Mouse (Mus musculus) kidney, embryonic 14.5 days (tissue): Measurements from ENCODE around the gene Zfp385b. TPM values are rescaled to one million over a fixed set of nuclear protein-coding genes. Genes with fewer than 3 reads are reported as not detected.

Experiments
- ATAC-seq: fragments of 200-750 bp; cut with Nextera tagmentation; 2 replicates; pipeline ENCODE4 v1.8.0; 2017; ENCODE audit warnings: moderate number of reproducible peaks, mild to moderate bottlenecking, moderate TSS enrichment, moderate library complexity; ENCODE audit not compliant: low FRiP score, low TSS enrichment
- H3K27ac ChIP-seq: fragments of 300-500 bp; sonication (generic); 2 replicates; pipeline ENCODE4 v1.5.1; 2014; ENCODE audit warnings: low read depth, mild to moderate bottlenecking, low read length, moderate library complexity, mixed read lengths
- H3K27me3 ChIP-seq: fragments of 300-500 bp; sonication (generic); 2 replicates; pipeline ENCODE4 v1.6.1; 2014; ENCODE audit warnings: mild to moderate bottlenecking, low read length; ENCODE audit not compliant: control insufficient read depth, insufficient read depth
- H3K36me3 ChIP-seq: fragments of 300-500 bp; sonication (generic); 2 replicates; pipeline ENCODE4 v1.6.1; 2014; ENCODE audit warnings: low read length, mixed read lengths; ENCODE audit not compliant: control insufficient read depth, insufficient read depth
- H3K4me1 ChIP-seq: fragments of 300-500 bp; sonication (generic); 2 replicates; pipeline ENCODE4 v1.6.1; 2014; ENCODE audit warnings: low read length, mixed read lengths; ENCODE audit not compliant: control insufficient read depth, insufficient read depth
- H3K4me2 ChIP-seq: fragments of 300-500 bp; sonication (generic); replicated peaks from 2 replicates; pipeline ENCODE4 v1.6.1; 2014; ENCODE audit warnings: low read depth, mild to moderate bottlenecking, low read length
- H3K4me3 ChIP-seq: fragments of 300-500 bp; sonication (generic); 2 replicates; pipeline ENCODE4 v1.5.1; 2014; ENCODE audit warnings: mild to moderate bottlenecking, low read length
- H3K9ac ChIP-seq: fragments of 300-500 bp; sonication (generic); 2 replicates; pipeline ENCODE4 v1.6.1; 2014; ENCODE audit warnings: low read depth, mild to moderate bottlenecking, low read length, moderate library complexity
- H3K9me3 ChIP-seq: fragments of 300-500 bp; sonication (generic); 2 replicates; pipeline ENCODE4 v1.6.1; 2016; ENCODE audit warnings: low read length; ENCODE audit not compliant: control insufficient read depth
- WGBS: fragments of 180-500 bp; shearing (Covaris S2); extraction: QIAGEN DNeasy Blood & Tissue Kit; methylation state at CpG from one replicate; pipeline ENCODE4 v1.1.7; 2014; 5-methylcytosine and 5-hydroxymethylcytosine counted together
- polyA plus RNA-seq: library from polyadenylated mRNA; unstranded; fragments of >200 nt; fragmentation: Nextera tagmentation; extraction: Ambion mirVana; gene quantifications from 2 replicates; pipeline ENCODE4 v1.2.1, GENCODE M21; 2014

Zfp385b gene
- polyA plus RNA-seq, 1 experiment from 2014 or later, result 7.1 TPM

- no peaks in the 10 kb centered on the region for H3K27me3 ChIP-seq
- ATAC-seq, result no peak
- H3K9me3 ChIP-seq, result no peaks in the 10 kb centered on the region
- no peaks in the 10 kb centered on the region for H3K4me1 ChIP-seq
- no peak overlapping the region for H3K27ac ChIP-seq
- no peak overlapping the region for H3K4me3 ChIP-seq
- 80% methylated on average over 8 of the region's 8 CpGs for WGBS
- no peak overlapping the region for H3K9ac ChIP-seq
- no peaks in the 10 kb centered on the region for H3K36me3 ChIP-seq
- H3K4me2 ChIP-seq, result no peak overlapping the region
Measured at GRCm38 (mm10) chr2:77502458-77502857, 317.0 kb downstream of the Zfp385b start.

GRCm38 (mm10) chr2:77500480-77500879, 319.0 kb downstream of the Zfp385b start:
- H3K4me3 ChIP-seq, result no peak overlapping the region
- no peak overlapping the region for H3K9ac ChIP-seq

GRCm38 (mm10) chr2:77498379-77498778, 321.1 kb downstream of the Zfp385b start:
- Histone ChIP-seq H3K4me3 (no peak overlapping the region), H3K27me3 (no peaks in the 10 kb centered on the region), H3K9me3 (peaks cover 4% of the 10 kb centered on the region; the same call in 1 of the 2 replicates), H3K9ac (no peak overlapping the region), H3K36me3 (no peaks in the 10 kb centered on the region), H3K4me2 (no peak overlapping the region), H3K27ac (no peak overlapping the region), H3K4me1 (0 out of 2 replicates have a peak, but pooled peaks cover 3% of the 10 kb centered on the region)
- WGBS, result 74% methylated on average over 4 of the region's 4 CpGs
- ATAC-seq, result no peak

More at GRCm38 (mm10) chr2:77500480-77500879, 319.0 kb downstream of the Zfp385b start:
- ATAC-seq, result no peak
- Histone ChIP-seq H3K4me1 (0 out of 2 replicates have a peak, but pooled peaks cover 2% of the 10 kb centered on the region), H3K4me2 (no peak overlapping the region), H3K27me3 (no peaks in the 10 kb centered on the region), H3K27ac (no peak overlapping the region), H3K9me3 (peaks cover 4% of the 10 kb centered on the region; the same call in 1 of the 2 replicates), H3K36me3 (no peaks in the 10 kb centered on the region)
- WGBS, result 66% methylated on average over 6 of the region's 6 CpGs

GRCm38 (mm10) chr2:77497942-77498341, 321.5 kb downstream of the Zfp385b start:
- Histone ChIP-seq H3K4me1 (0 out of 2 replicates have a peak, but pooled peaks cover 3% of the 10 kb centered on the region), H3K4me2 (no peak overlapping the region), H3K36me3 (no peaks in the 10 kb centered on the region), H3K9ac (no peak overlapping the region), H3K27me3 (no peaks in the 10 kb centered on the region), H3K27ac (no peak overlapping the region), H3K4me3 (no peak overlapping the region), H3K9me3 (peaks cover 4% of the 10 kb centered on the region; the same call in 1 of the 2 replicates)
- 96% methylated on average over 6 of the region's 6 CpGs for WGBS
- no peak for ATAC-seq

- H3K9me3 ChIP-seq, result peaks cover 4% of the 10 kb centered on the region; the same call in 1 of the 2 replicates
- H3K36me3 ChIP-seq, result no peaks in the 10 kb centered on the region
- no peak overlapping the region for H3K27ac ChIP-seq
- H3K27me3 ChIP-seq, result no peaks in the 10 kb centered on the region
- no peak overlapping the region for H3K9ac ChIP-seq
- 0 out of 2 replicates have a peak, but pooled peaks cover 3% of the 10 kb centered on the region for H3K4me1 ChIP-seq
- no peak for ATAC-seq
- H3K4me2 ChIP-seq, result no peak overlapping the region
- H3K4me3 ChIP-seq, result no peak overlapping the region
- WGBS, result 78% methylated on average over 7 of the region's 7 CpGs
Measured at GRCm38 (mm10) chr2:77496071-77496470, 323.4 kb downstream of the Zfp385b start.

- no peak overlapping the region for H3K4me2 ChIP-seq
- ATAC-seq, result no peak
- 0 out of 2 replicates have a peak, but pooled peaks cover 3% of the 10 kb centered on the region for H3K4me1 ChIP-seq
- H3K27ac ChIP-seq, result no peak overlapping the region
- H3K9ac ChIP-seq, result no peak overlapping the region
- H3K27me3 ChIP-seq, result no peaks in the 10 kb centered on the region
- peaks cover 4% of the 10 kb centered on the region; the same call in 1 of the 2 replicates for H3K9me3 ChIP-seq
- no peaks in the 10 kb centered on the region for H3K36me3 ChIP-seq
- 67% methylated on average over 4 of the region's 4 CpGs for WGBS
- H3K4me3 ChIP-seq, result no peak overlapping the region
Measured at GRCm38 (mm10) chr2:77495344-77495743, 324.1 kb downstream of the Zfp385b start.

- no peak overlapping the region for H3K4me2 ChIP-seq
- no peak for ATAC-seq
- peaks cover 4% of the 10 kb centered on the region; the same call in 1 of the 2 replicates for H3K9me3 ChIP-seq
- H3K27ac ChIP-seq, result no peak overlapping the region
- H3K4me1 ChIP-seq, result 0 out of 2 replicates have a peak, but pooled peaks cover 3% of the 10 kb centered on the region
- H3K36me3 ChIP-seq, result no peaks in the 10 kb centered on the region
- no peak overlapping the region for H3K4me3 ChIP-seq
- no peaks in the 10 kb centered on the region for H3K27me3 ChIP-seq
- H3K9ac ChIP-seq, result no peak overlapping the region
- WGBS, result 90% methylated on average over 8 of the region's 8 CpGs
Measured at GRCm38 (mm10) chr2:77493695-77494094, 325.7 kb downstream of the Zfp385b start.

GRCm38 (mm10) chr2:77487151-77487550, 332.3 kb downstream of the Zfp385b start:
- H3K27ac ChIP-seq, result no peak overlapping the region
- no peaks in the 10 kb centered on the region for H3K9me3 ChIP-seq
- no peak overlapping the region for H3K4me2 ChIP-seq
- no peak overlapping the region for H3K9ac ChIP-seq
- no peak overlapping the region for H3K4me3 ChIP-seq
- no peaks in the 10 kb centered on the region for H3K4me1 ChIP-seq
- no peaks in the 10 kb centered on the region for H3K27me3 ChIP-seq
- no peaks in the 10 kb centered on the region for H3K36me3 ChIP-seq
- no peak for ATAC-seq
- 93% methylated on average over 8 of the region's 8 CpGs for WGBS

GRCm38 (mm10) chr2:77481274-77481673, 338.2 kb downstream of the Zfp385b start:
- Histone ChIP-seq H3K4me3 (no peak overlapping the region), H3K27me3 (no peaks in the 10 kb centered on the region), H3K27ac (no peak overlapping the region), H3K4me2 (no peak overlapping the region), H3K9ac (no peak overlapping the region), H3K36me3 (no peaks in the 10 kb centered on the region), H3K4me1 (no peaks in the 10 kb centered on the region), H3K9me3 (no peaks in the 10 kb centered on the region)
- 83% methylated on average over 10 of the region's 10 CpGs for WGBS
- ATAC-seq, result no peak
